Mouse (Mus musculus) heart, postnatal 0 days (tissue): Measurements from ENCODE around the gene Dnttip1. TPM values are rescaled to one million over a fixed set of nuclear protein-coding genes. Genes with fewer than 3 reads are reported as not detected.
"Not testable (repeated sequence)": the region's sequence is repeated elsewhere in the genome, so short reads cannot be mapped to it uniquely, and the experiment has no call there.

Experiments used
- ATAC-seq: fragments of 200-750 bp; cut with Nextera tagmentation; 2 replicates; pipeline ENCODE4 v1.8.0; 2017; ENCODE audit warnings: low read depth, moderate number of reproducible peaks, moderate library complexity; ENCODE audit not compliant: insufficient read depth
- DNase-seq: peaks from one replicate; pipeline ENCODE4 v3.0.0-alpha.2; 2016; ENCODE audit warnings: low spot score
- H3K27ac ChIP-seq: fragments of 300-500 bp; sonication (generic); 2 replicates; pipeline ENCODE4 v1.5.1; 2014; ENCODE audit warnings: low read depth, mild to moderate bottlenecking
- H3K27me3 ChIP-seq: fragments of 300-500 bp; sonication (generic); 2 replicates; pipeline ENCODE4 v1.6.1; 2014; ENCODE audit warnings: low read length, mixed read lengths; ENCODE audit not compliant: control insufficient read depth, insufficient read depth
- H3K36me3 ChIP-seq: fragments of 300-500 bp; sonication (generic); replicated peaks from 2 replicates; pipeline ENCODE4 v1.6.1; 2014; ENCODE audit warnings: low read length, mixed read lengths; ENCODE audit not compliant: control insufficient read depth, insufficient read depth
- H3K4me1 ChIP-seq: fragments of 300-500 bp; sonication (generic); 2 replicates; pipeline ENCODE4 v1.6.1; 2014; ENCODE audit warnings: antibody characterized with exemption; ENCODE audit not compliant: control insufficient read depth, insufficient read depth
- H3K4me2 ChIP-seq: fragments of 300-500 bp; sonication (generic); 2 replicates; pipeline ENCODE4 v1.6.1; 2014; ENCODE audit warnings: low read depth, mild to moderate bottlenecking, low read length, moderate library complexity
- H3K4me3 ChIP-seq: fragments of 300-500 bp; sonication (generic); 2 replicates; pipeline ENCODE4 v1.5.1; 2014; ENCODE audit warnings: low read depth, low read length
- H3K9ac ChIP-seq: fragments of 300-500 bp; sonication (generic); replicated peaks from 2 replicates; pipeline ENCODE4 v1.6.1; 2014; ENCODE audit warnings: low read depth, low read length, mixed read lengths
- H3K9me3 ChIP-seq: fragments of 300-500 bp; sonication (generic); replicated peaks from 2 replicates; pipeline ENCODE4 v1.6.1; 2016; ENCODE audit warnings: low read length; ENCODE audit not compliant: control insufficient read depth
- CTCF ChIP-seq: IDR thresholded peaks from 2 replicates; pipeline ENCODE4 v1.5.1; 2016; ENCODE audit warnings: antibody characterized with exemption, control low read depth, low read depth
- EP300 ChIP-seq: IDR thresholded peaks from 2 replicates; pipeline ENCODE4 v1.6.1; 2016; ENCODE audit warnings: antibody characterized with exemption, low read depth
- WGBS: fragments of 180-500 bp; shearing (Covaris S2); extraction: QIAGEN DNeasy Blood & Tissue Kit; methylation state at CpG from one replicate; pipeline ENCODE4 v1.1.7; 2014; 5-methylcytosine and 5-hydroxymethylcytosine counted together
- polyA plus RNA-seq: library from polyadenylated mRNA; unstranded; fragments of >200 nt; fragmentation: Nextera tagmentation; extraction: Ambion mirVana; gene quantifications from 2 replicates; pipeline ENCODE4 v1.2.1, GENCODE M21; 2015
- total RNA-seq: library from RNA; depleted of rRNA; stranded (reverse); fragments of >200 nt; gene quantifications from 2 replicates; pipeline ENCODE4 v1.2.3, GENCODE M21; 2014; ENCODE audit warnings: low replicate concordance

Gene Dnttip1
- total and polyA plus RNA-seq, 2 experiments from 2014 or later, result 8.9 to 42.8 TPM

GRCm38 (mm10) chr2:164793236-164793635 lies 47.5 kb downstream of the Dnttip1 start:
- peak; percentile 46 for DNase-seq
- Histone ChIP-seq H3K27me3 (no peaks in the 10 kb centered on the region), H3K4me3 (no peak overlapping the region), H3K4me1 (peaks cover 6% of the 10 kb centered on the region; the same call in 1 of the 2 replicates), H3K36me3 (peaks cover 67% of the 10 kb centered on the region), H3K4me2 (no peak overlapping the region), H3K27ac (peak overlapping the region; percentile 81), H3K9me3 (no peaks in the 10 kb centered on the region), H3K9ac (no peak overlapping the region)
- TF ChIP-seq CTCF (peak; percentile 73), EP300 (no peak)
- 34% methylated on average over 3 of the region's 3 CpGs for WGBS
- peak; percentile 54; the same call in 1 of the 2 replicates for ATAC-seq

- WGBS, result 68% methylated on average over 2 of the region's 2 CpGs
- Histone ChIP-seq H3K9ac (no peak overlapping the region), H3K4me1 (peaks cover 3% of the 10 kb centered on the region; the same call in 1 of the 2 replicates), H3K4me3 (no peak overlapping the region), H3K4me2 (no peak overlapping the region), H3K27me3 (no peaks in the 10 kb centered on the region), H3K27ac (peak overlapping the region; percentile 81), H3K36me3 (peaks cover 63% of the 10 kb centered on the region), H3K9me3 (no peaks in the 10 kb centered on the region)
- no peak for TF ChIP-seq EP300
- peak; percentile 9; the same call in 1 of the 2 replicates for TF ChIP-seq CTCF
- DNase-seq (no peak), ATAC-seq (peak; percentile 12; the same call in 1 of the 2 replicates)
These were observed 48.0 kb downstream of the Dnttip1 start for GRCm38 (mm10) chr2:164793772-164794171.

GRCm38 (mm10) chr2:164794293-164794692 lies 48.5 kb downstream of the Dnttip1 start:
- peak; percentile 76 for ATAC-seq
- Histone ChIP-seq H3K9ac (no peak overlapping the region), H3K4me1 (peaks cover 3% of the 10 kb centered on the region; the same call in 1 of the 2 replicates), H3K9me3 (no peaks in the 10 kb centered on the region), H3K27me3 (no peaks in the 10 kb centered on the region), H3K36me3 (peaks cover 64% of the 10 kb centered on the region), H3K4me3 (no peak overlapping the region), H3K27ac (peak overlapping the region; percentile 81), H3K4me2 (no peak overlapping the region)
- TF ChIP-seq CTCF (peak; percentile 86), EP300 (0 out of 2 replicates have a peak, but pooled peaks have one; percentile 48)
- peak; percentile 85 for DNase-seq
- 14% methylated on average over 5 of the region's 5 CpGs for WGBS

- H3K27ac ChIP-seq, result no peak overlapping the region
- peaks cover 63% of the 10 kb centered on the region for H3K36me3 ChIP-seq
- H3K4me1 ChIP-seq, result peaks cover 3% of the 10 kb centered on the region; the same call in 1 of the 2 replicates
- H3K9me3 ChIP-seq, result no peaks in the 10 kb centered on the region
- no peak for DNase-seq
- no peaks in the 10 kb centered on the region for H3K27me3 ChIP-seq
- ATAC-seq, result no peak
- no peak overlapping the region for H3K4me2 ChIP-seq
- WGBS, result 75% methylated on average over 4 of the region's 4 CpGs
- H3K4me3 ChIP-seq, result no peak overlapping the region
- H3K9ac ChIP-seq, result no peak overlapping the region
- no peak for TF ChIP-seq EP300
- TF ChIP-seq CTCF, result no peak
These were observed 50.1 kb downstream of the Dnttip1 start for GRCm38 (mm10) chr2:164795868-164796267.

- not testable (repeated sequence) for H3K27me3 ChIP-seq, DNase-seq, H3K4me1 ChIP-seq, H3K4me3 ChIP-seq, ATAC-seq, H3K4me2 ChIP-seq, H3K27ac ChIP-seq, H3K9me3 ChIP-seq, H3K9ac ChIP-seq
- TF ChIP-seq CTCF, result peak; percentile 34
- WGBS, result 69% methylated on average over 6 of the region's 6 CpGs
- peaks cover 41% of the 10 kb centered on the region for H3K36me3 ChIP-seq
These were observed 52.8 kb downstream of the Dnttip1 start for GRCm38 (mm10) chr2:164798554-164798953.
